Mouse (Mus musculus) splenic B cell, adult 2 months (primary cell): Measurements from ENCODE around the gene Ipo8.
A peak's percentile ranks its signal among the peaks of the same experiment; 100 is the strongest.

ENCODE experiments used
- DNase-seq: peaks from one replicate; pipeline ENCODE4 v3.0.0-alpha.2; 2011; ENCODE audit warnings: low read depth, low spot score
- H3K27me3 ChIP-seq: 2 replicates; pipeline ENCODE4 v1.6.1; 2012; ENCODE audit warnings: mild to moderate bottlenecking, low read length, moderate library complexity, mixed read lengths; ENCODE audit not compliant: control insufficient read depth, poor library complexity, insufficient read depth, severe bottlenecking
- H3K36me3 ChIP-seq: 2 replicates; pipeline ENCODE4 v1.6.1; 2012; ENCODE audit warnings: mild to moderate bottlenecking, low read length, moderate library complexity, mixed read lengths; ENCODE audit not compliant: control insufficient read depth, poor library complexity, insufficient read depth, severe bottlenecking

The Ipo8 gene

GRCm38 (mm10) chr6:148786186-148786585 lies 45.1 kb downstream of the Ipo8 start:
- no peaks in the 10 kb centered on the region for H3K27me3 ChIP-seq
- no peak for DNase-seq
- peaks cover 3% of the 10 kb centered on the region for H3K36me3 ChIP-seq

GRCm38 (mm10) chr6:148784418-148784817 lies 46.8 kb downstream of the Ipo8 start:
- no peak for DNase-seq

GRCm38 (mm10) chr6:148776236-148776635 lies 55.0 kb downstream of the Ipo8 start:
- DNase-seq = no peak
- Histone ChIP-seq H3K27me3 (no peaks in the 10 kb centered on the region), H3K36me3 (peaks cover 9% of the 10 kb centered on the region)

More at GRCm38 (mm10) chr6:148784418-148784817, 46.8 kb downstream of the Ipo8 start:
- peaks cover 5% of the 10 kb centered on the region for H3K36me3 ChIP-seq
- H3K27me3 ChIP-seq = no peaks in the 10 kb centered on the region

GRCm38 (mm10) chr6:148771423-148771822 lies 59.8 kb downstream of the Ipo8 start:
- no peaks in the 10 kb centered on the region for H3K27me3 ChIP-seq
- no peak for DNase-seq
- peaks cover 7% of the 10 kb centered on the region for H3K36me3 ChIP-seq

GRCm38 (mm10) chr6:148768419-148768818 lies 62.8 kb downstream of the Ipo8 start:
- DNase-seq = no peak
- peaks cover 5% of the 10 kb centered on the region for H3K36me3 ChIP-seq
- no peaks in the 10 kb centered on the region for H3K27me3 ChIP-seq

- H3K27me3 ChIP-seq = no peaks in the 10 kb centered on the region
- no peaks in the 10 kb centered on the region for H3K36me3 ChIP-seq
- no peak for DNase-seq
Observed at GRCm38 (mm10) chr6:148767228-148767627, 64.0 kb downstream of the Ipo8 start.

GRCm38 (mm10) chr6:148761967-148762712 lies 69.1 kb downstream of the Ipo8 start:
- DNase-seq = no peak
- H3K36me3 ChIP-seq = no peaks in the 10 kb centered on the region
- H3K27me3 ChIP-seq = no peaks in the 10 kb centered on the region

GRCm38 (mm10) chr6:148761475-148761874 lies 69.8 kb downstream of the Ipo8 start:
- no peaks in the 10 kb centered on the region for H3K36me3 ChIP-seq
- DNase-seq = no peak

GRCm38 (mm10) chr6:148756535-148756934 lies 74.7 kb downstream of the Ipo8 start:
- no peak for DNase-seq
- H3K27me3 ChIP-seq = no peaks in the 10 kb centered on the region
- no peaks in the 10 kb centered on the region for H3K36me3 ChIP-seq

More at GRCm38 (mm10) chr6:148761475-148761874, 69.8 kb downstream of the Ipo8 start:
- no peaks in the 10 kb centered on the region for H3K27me3 ChIP-seq

- H3K36me3 ChIP-seq = no peaks in the 10 kb centered on the region
- no peaks in the 10 kb centered on the region; the same call in 1 of the 2 replicates for H3K27me3 ChIP-seq
- no peak for DNase-seq
Observed at GRCm38 (mm10) chr6:148751400-148751799, 79.9 kb downstream of the Ipo8 start.

GRCm38 (mm10) chr6:148750183-148750582 lies 81.1 kb downstream of the Ipo8 start:
- H3K27me3 ChIP-seq = no peaks in the 10 kb centered on the region; the same call in 1 of the 2 replicates
- H3K36me3 ChIP-seq = no peaks in the 10 kb centered on the region
- no peak for DNase-seq

- no peaks in the 10 kb centered on the region for H3K27me3 ChIP-seq
- DNase-seq = no peak
- no peaks in the 10 kb centered on the region for H3K36me3 ChIP-seq
Observed at GRCm38 (mm10) chr6:148740521-148741226, 90.6 kb downstream of the Ipo8 start.

- DNase-seq = peak; percentile 49
- no peaks in the 10 kb centered on the region for H3K36me3 ChIP-seq
Observed at GRCm38 (mm10) chr6:148736390-148736789, 94.9 kb downstream of the Ipo8 start.

GRCm38 (mm10) chr6:148734012-148734411 lies 97.3 kb downstream of the Ipo8 start:
- Histone ChIP-seq H3K36me3 (no peaks in the 10 kb centered on the region), H3K27me3 (no peaks in the 10 kb centered on the region)
- no peak for DNase-seq

More at GRCm38 (mm10) chr6:148736390-148736789, 94.9 kb downstream of the Ipo8 start:
- no peaks in the 10 kb centered on the region for H3K27me3 ChIP-seq

GRCm38 (mm10) chr6:148732920-148733319 lies 98.3 kb downstream of the Ipo8 start:
- Histone ChIP-seq H3K27me3 (no peaks in the 10 kb centered on the region), H3K36me3 (no peaks in the 10 kb centered on the region)
- no peak for DNase-seq
